Mouse (Mus musculus) bone marrow, adult 2 months (tissue): ENCODE measurements around the gene Fmo2. TPM values are rescaled to one million over a fixed set of nuclear protein-coding genes. Genes with fewer than 3 reads are reported as not detected.

Source experiments
- H3K27ac ChIP-seq: fragments of 200-500 bp; 2 replicates; pipeline ENCODE4 v1.5.1; 2012; ENCODE audit warnings: low read depth, mild to moderate bottlenecking, control low read depth, inconsistent platforms, low read length; ENCODE audit not compliant: control insufficient read depth, poor library complexity, insufficient read depth
- H3K4me1 ChIP-seq: fragments of 200-500 bp; 2 replicates; pipeline ENCODE4 v1.6.1; 2011; ENCODE audit warnings: low read length; ENCODE audit not compliant: control insufficient read depth, insufficient read depth
- H3K4me3 ChIP-seq: fragments of 200-500 bp; replicated peaks from 2 replicates; pipeline ENCODE3; 2011; ENCODE audit warnings: mild to moderate bottlenecking, low read depth, low read length, control low read depth; ENCODE audit not compliant: control insufficient read depth
- CTCF ChIP-seq: fragments of 200-500 bp; IDR thresholded peaks from 2 replicates; pipeline ENCODE4 v1.5.1; 2011; ENCODE audit warnings: low read length, control low read depth; ENCODE audit not compliant: control insufficient read depth, insufficient read depth
- POLR2A ChIP-seq: fragments of 200-500 bp; IDR thresholded peaks from 2 replicates; pipeline ENCODE4 v1.6.1; 2011; ENCODE audit warnings: low read depth, mild to moderate bottlenecking, control low read depth, low read length, borderline replicate concordance; ENCODE audit not compliant: control insufficient read depth
- WGBS: fragments of 180-500 bp; shearing (Covaris S2); methylation state at CpG from one replicate; pipeline ENCODE4 v1.1.7; 2018; 5-methylcytosine and 5-hydroxymethylcytosine counted together
- polyA plus RNA-seq: library from polyadenylated mRNA; stranded (reverse); fragments of >200 nt; gene quantifications from 2 replicates; pipeline ENCODE4 v1.2.4, GENCODE M21; 2011; ENCODE audit warnings: low replicate concordance; ENCODE audit not compliant: missing spikeins, insufficient read depth, insufficient read length

Gene Fmo2
- polyA plus RNA-seq, 1 experiment: 11.6 TPM

DNA sequence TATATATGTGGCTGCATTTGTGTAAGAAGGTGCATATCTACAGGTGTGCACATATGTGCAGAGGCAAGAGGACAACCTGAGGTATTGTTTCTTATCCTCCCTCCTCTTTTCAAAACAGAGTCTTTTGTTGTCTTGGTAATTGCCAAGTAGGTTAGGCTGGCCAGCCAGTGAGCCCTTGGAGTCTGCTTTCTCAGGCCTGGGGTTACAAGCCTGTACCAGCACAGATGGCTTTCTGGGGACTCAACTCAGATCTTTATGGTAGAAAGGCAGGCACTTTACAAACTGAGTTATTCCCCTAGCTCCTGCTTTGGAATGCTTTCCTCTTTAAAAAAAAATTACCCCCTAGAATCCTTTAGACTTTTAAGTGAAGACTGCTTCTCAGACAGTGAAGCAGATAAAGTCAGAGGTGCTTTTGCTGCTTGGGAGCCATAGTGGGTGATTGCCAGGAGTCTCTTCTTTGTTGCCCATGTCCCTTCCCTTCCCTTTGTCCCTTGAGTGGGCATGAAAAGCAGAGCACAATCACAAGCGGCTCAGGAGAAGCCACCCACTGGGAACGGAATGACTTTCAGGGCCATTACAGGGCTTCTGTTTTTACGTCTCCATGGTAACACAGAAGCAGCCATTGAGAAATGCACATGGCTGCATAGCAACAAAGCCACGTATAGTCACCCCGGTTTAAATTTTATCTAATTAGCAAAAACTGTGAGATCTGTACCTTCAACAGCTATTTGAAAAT lies 66.5 kb downstream of the Fmo2 start:
- TF ChIP-seq CTCF (no peak), POLR2A (no peak)
- Histone ChIP-seq H3K4me1 (no peaks in the 10 kb centered on the region), H3K27ac (no peak overlapping the region), H3K4me3 (no peak overlapping the region)
- WGBS: 56% methylated on average over 5 of the region's 5 CpGs

Other genes starting within 250 kb of the Fmo2 start
- not detected in 2 replicates for gene Myocos, start 240.5 kb downstream of the Fmo2 start, polyA plus RNA-seq
- gene Prrc2c, start 158.2 kb downstream of the Fmo2 start, polyA plus RNA-seq: 73.2 and 95.5 TPM in 2 replicates
- gene Fmo4, start 84.8 kb downstream of the Fmo2 start, polyA plus RNA-seq: not detected in 2 replicates
- 10.4 and 18.0 TPM in 2 replicates for gene Fmo1, start 32.1 kb downstream of the Fmo2 start, polyA plus RNA-seq
- 1.2 TPM in 1 of 2 replicates, not detected in the other for gene Fmo6, start 38.8 kb upstream of the Fmo2 start, polyA plus RNA-seq
- gene Fmo3, start 85.8 kb upstream of the Fmo2 start, polyA plus RNA-seq: 0.63 TPM in 1 of 2 replicates, not detected in the other
- not detected in 2 replicates for gene Mroh9, start 186.9 kb upstream of the Fmo2 start, polyA plus RNA-seq